Mouse (Mus musculus): ENCODE results near the gene Camk2g. TPM values are rescaled to one million over a fixed set of nuclear protein-coding genes. Genes with fewer than 3 reads are reported as not detected.

Camk2g gene
- polyA plus RNA-seq (2015; fragmentation: Nextera tagmentation; extraction: Ambion mirVana), result 149 and 180 TPM in 2 replicates

- Histone ChIP-seq H3K4me1 (ENCODE audit: control insufficient read depth, insufficient read depth, low read length) (peaks cover 24% of the 10 kb centered on the region), H3K27ac (ENCODE audit: low read length) (peak within 1 kb of the TSS; percentile 82), H3K4me2 (ENCODE audit: low read length) (peak within 1 kb of the TSS; percentile 58), H3K4me3 (ENCODE audit: low read depth, low read length) (peak within 1 kb of the TSS; percentile 87), H3K27me3 (ENCODE audit: control insufficient read depth, insufficient read depth, low read depth, low read length) (no peaks in the 10 kb centered on the region), H3K36me3 (ENCODE audit: control insufficient read depth, insufficient read depth, low read length) (peaks cover 3% of the 10 kb centered on the region; the same call in 1 of the 2 replicates), H3K9me3 (replicated peaks; ENCODE audit: control insufficient read depth, low read length, poor library complexity, severe bottlenecking) (no peaks in the 10 kb centered on the region), H3K9ac (ENCODE audit: low read depth, low read length) (peak within 1 kb of the TSS; percentile 78)
- ATAC-seq, result peak; percentile 90
- WGBS, result under 1% methylated on average over 34 of the region's 76 CpGs
Measured at GRCm38 (mm10) chr14:20793758-20794531, at the start of gene Camk2g. Camk2g (minus strand) TSS chr14:20794088.

- H3K36me3 ChIP-seq (ENCODE audit: control insufficient read depth, insufficient read depth, low read length), result no peaks in the 10 kb centered on the region
- WGBS, result 84% methylated on average over 3 of the region's 3 CpGs
Measured at GRCm38 (mm10) chr14:20842629-20843028, 48.7 kb upstream of the Camk2g start.

DNA sequence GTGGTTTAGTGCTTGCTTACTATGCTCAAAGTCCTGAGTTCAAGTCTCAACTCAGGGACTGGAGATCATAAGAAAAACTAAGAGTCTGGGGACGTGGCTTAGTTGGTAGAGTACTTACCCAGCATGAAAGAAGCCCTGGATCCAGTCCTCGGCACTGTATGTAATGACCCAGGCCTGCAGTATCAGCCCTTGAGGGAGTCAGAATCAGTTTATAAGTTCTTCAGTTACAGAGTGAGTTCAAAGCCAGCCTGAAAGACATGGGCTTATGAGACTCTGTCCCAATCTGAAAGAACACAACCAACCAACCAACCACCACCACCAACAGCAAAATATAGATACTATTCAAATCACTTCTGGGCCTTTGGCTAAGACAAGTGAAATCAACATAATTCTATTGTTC, 47.6 kb upstream of the Camk2g start:
- Histone ChIP-seq H3K9ac (ENCODE audit: low read depth, low read length) (no peak overlapping the region), H3K4me3 (ENCODE audit: low read depth, low read length) (no peak overlapping the region), H3K36me3 (ENCODE audit: control insufficient read depth, insufficient read depth, low read length) (no peaks in the 10 kb centered on the region), H3K4me1 (ENCODE audit: control insufficient read depth, insufficient read depth, low read length) (no peaks in the 10 kb centered on the region; the same call in 1 of the 2 replicates), H3K4me2 (ENCODE audit: low read length) (no peak overlapping the region), H3K27me3 (ENCODE audit: control insufficient read depth, insufficient read depth, low read depth, low read length) (no peaks in the 10 kb centered on the region), H3K9me3 (replicated peaks; ENCODE audit: control insufficient read depth, low read length, poor library complexity, severe bottlenecking) (no peaks in the 10 kb centered on the region), H3K27ac (ENCODE audit: low read length) (no peak overlapping the region)
- 74% methylated on average over 2 of the region's 2 CpGs for WGBS
- no peak for ATAC-seq

More at GRCm38 (mm10) chr14:20842629-20843028, 48.7 kb upstream of the Camk2g start:
- Histone ChIP-seq H3K4me3 (ENCODE audit: low read depth, low read length) (no peak overlapping the region), H3K9me3 (replicated peaks; ENCODE audit: control insufficient read depth, low read length, poor library complexity, severe bottlenecking) (no peaks in the 10 kb centered on the region), H3K9ac (ENCODE audit: low read depth, low read length) (no peak overlapping the region), H3K27ac (ENCODE audit: low read length) (no peak overlapping the region), H3K4me1 (ENCODE audit: control insufficient read depth, insufficient read depth, low read length) (no peaks in the 10 kb centered on the region), H3K4me2 (ENCODE audit: low read length) (no peak overlapping the region), H3K27me3 (ENCODE audit: control insufficient read depth, insufficient read depth, low read depth, low read length) (no peaks in the 10 kb centered on the region)
- no peak for ATAC-seq

DNA sequence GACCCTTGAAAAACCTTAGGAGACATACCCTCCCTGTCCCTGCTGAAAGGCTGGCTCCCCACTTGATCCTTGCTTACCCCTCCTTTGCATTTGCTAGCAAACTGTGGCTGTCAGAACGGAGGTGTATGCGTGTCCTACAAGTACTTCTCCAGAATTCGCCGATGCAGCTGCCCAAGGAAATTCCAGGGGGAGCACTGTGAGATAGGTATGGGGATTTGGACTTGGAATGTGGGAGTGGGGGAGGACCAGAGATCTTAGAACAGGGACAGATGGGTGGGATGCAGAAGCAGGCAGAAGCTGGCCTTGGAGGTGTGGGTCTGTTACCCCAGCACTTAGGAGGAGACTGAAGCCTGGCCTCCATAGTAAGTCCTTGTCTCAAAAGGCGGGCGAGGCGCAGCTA, 43.8 kb upstream of the Camk2g start:
- Histone ChIP-seq H3K4me1 (ENCODE audit: control insufficient read depth, insufficient read depth, low read length) (peaks cover 3% of the 10 kb centered on the region; the same call in 1 of the 2 replicates), H3K9me3 (replicated peaks; ENCODE audit: control insufficient read depth, low read length, poor library complexity, severe bottlenecking) (no peaks in the 10 kb centered on the region), H3K9ac (ENCODE audit: low read depth, low read length) (no peak overlapping the region), H3K36me3 (ENCODE audit: control insufficient read depth, insufficient read depth, low read length) (no peaks in the 10 kb centered on the region), H3K4me2 (ENCODE audit: low read length) (no peak overlapping the region), H3K4me3 (ENCODE audit: low read depth, low read length) (no peak overlapping the region), H3K27ac (ENCODE audit: low read length) (no peak overlapping the region), H3K27me3 (ENCODE audit: control insufficient read depth, insufficient read depth, low read depth, low read length) (no peaks in the 10 kb centered on the region)
- WGBS, result 74% methylated on average over 7 of the region's 7 CpGs
- ATAC-seq, result no peak

DNA sequence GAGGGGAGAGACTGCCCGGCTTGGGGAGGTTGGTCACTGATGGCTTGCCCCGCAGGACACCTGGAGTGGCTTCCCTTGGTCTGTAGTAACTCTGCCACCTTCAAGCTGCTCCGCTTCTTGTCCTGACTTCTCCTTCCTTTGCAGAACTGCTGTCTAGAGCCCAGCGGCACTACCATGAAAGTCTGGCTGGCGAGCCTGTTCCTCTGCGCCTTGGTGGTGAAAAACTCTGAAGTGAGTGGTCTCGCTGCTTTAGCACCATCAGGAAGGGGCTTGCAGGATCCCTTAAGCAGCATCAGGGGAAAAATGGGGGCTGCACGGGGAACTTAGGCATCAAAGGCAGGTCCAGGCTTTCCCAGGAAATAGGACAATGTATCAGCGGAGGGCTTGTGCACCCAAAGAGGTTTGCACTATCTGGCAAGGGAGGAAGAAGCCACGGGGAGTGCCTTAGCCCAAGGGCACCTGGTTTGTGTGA, 43.1 kb upstream of the Camk2g start:
- peaks cover 3% of the 10 kb centered on the region; the same call in 1 of the 2 replicates for H3K4me1 ChIP-seq (ENCODE audit: control insufficient read depth, insufficient read depth, low read length)
- H3K27ac ChIP-seq (ENCODE audit: low read length), result no peak overlapping the region
- WGBS, result 6% methylated on average over 10 of the region's 10 CpGs
- peak overlapping the region; percentile 68 for H3K9ac ChIP-seq (ENCODE audit: low read depth, low read length)
- H3K4me3 ChIP-seq (ENCODE audit: low read depth, low read length), result peak overlapping the region; percentile 48
- no peaks in the 10 kb centered on the region for H3K36me3 ChIP-seq (ENCODE audit: control insufficient read depth, insufficient read depth, low read length)
- H3K9me3 ChIP-seq (replicated peaks; ENCODE audit: control insufficient read depth, low read length, poor library complexity, severe bottlenecking), result no peaks in the 10 kb centered on the region
- peak; percentile 21; the same call in 1 of the 2 replicates for ATAC-seq
- H3K4me2 ChIP-seq (ENCODE audit: low read length), result peak overlapping the region; percentile 96
- H3K27me3 ChIP-seq (ENCODE audit: control insufficient read depth, insufficient read depth, low read depth, low read length), result no peaks in the 10 kb centered on the region

DNA sequence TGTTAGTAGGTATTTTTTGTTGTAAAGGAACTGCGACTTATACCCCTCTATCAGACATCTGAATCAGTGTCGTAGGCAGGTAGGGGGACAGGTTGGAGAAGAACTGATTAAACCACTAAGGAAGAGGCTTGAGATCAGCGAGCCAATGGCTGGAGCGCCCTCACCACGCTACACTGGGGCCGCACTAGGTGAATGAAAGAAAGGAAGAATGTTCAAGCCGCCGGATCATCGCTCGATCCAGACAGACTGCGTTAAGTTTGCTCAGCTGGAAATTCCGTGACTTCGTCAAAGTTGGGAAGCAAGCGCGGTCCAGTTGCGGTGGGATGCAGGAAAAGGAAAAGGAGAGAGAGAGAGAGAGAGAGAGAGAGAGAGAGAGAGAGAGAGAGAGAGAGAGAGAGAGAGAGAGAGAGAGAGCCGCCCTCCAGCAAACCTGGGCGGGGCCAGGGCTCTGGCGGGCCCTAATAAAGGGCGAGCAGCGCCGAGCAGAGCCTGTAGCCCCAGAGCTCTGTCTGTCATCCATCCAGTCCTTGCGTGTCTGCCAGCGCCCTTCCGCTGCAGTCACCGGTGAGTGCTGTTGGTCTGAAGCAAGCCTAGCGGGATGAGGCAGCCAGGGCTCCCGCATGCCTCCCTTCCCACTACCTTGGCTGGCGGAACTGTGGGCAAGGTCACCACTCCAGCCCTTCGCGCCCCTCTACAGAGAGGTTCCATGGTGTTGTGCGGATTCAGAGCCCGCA, 42.5 kb upstream of the Camk2g start, which contains the start of gene Plau:
TSS of gene Plau (plus strand) at position 490 of the 734 bp plus-strand sequence.
- peak; percentile 91 for ATAC-seq
- under 1% methylated on average over 32 of the region's 33 CpGs for WGBS

GRCm38 (mm10) chr14:20834136-20834535, 40.2 kb upstream of the Camk2g start:
- H3K4me1 ChIP-seq (ENCODE audit: control insufficient read depth, insufficient read depth, low read length), result peaks cover 3% of the 10 kb centered on the region; the same call in 1 of the 2 replicates
- H3K4me2 ChIP-seq (ENCODE audit: low read length), result no peak overlapping the region
- no peaks in the 10 kb centered on the region for H3K36me3 ChIP-seq (ENCODE audit: control insufficient read depth, insufficient read depth, low read length)
- no peak overlapping the region for H3K27ac ChIP-seq (ENCODE audit: low read length)
- no peak overlapping the region for H3K4me3 ChIP-seq (ENCODE audit: low read depth, low read length)
- no peak for ATAC-seq
- no peaks in the 10 kb centered on the region for H3K27me3 ChIP-seq (ENCODE audit: control insufficient read depth, insufficient read depth, low read depth, low read length)
- no peak overlapping the region for H3K9ac ChIP-seq (ENCODE audit: low read depth, low read length)
- 69% methylated on average over 7 of the region's 7 CpGs for WGBS
- no peaks in the 10 kb centered on the region for H3K9me3 ChIP-seq (replicated peaks; ENCODE audit: control insufficient read depth, low read length, poor library complexity, severe bottlenecking)

More for the DNA sequence above, 42.5 kb upstream of the Camk2g start, which contains the start of gene Plau:
- Histone ChIP-seq H3K4me3 (ENCODE audit: low read depth, low read length) (peak within 1 kb of the TSS; percentile 48), H3K36me3 (ENCODE audit: control insufficient read depth, insufficient read depth, low read length) (no peaks in the 10 kb centered on the region), H3K4me1 (ENCODE audit: control insufficient read depth, insufficient read depth, low read length) (peaks cover 3% of the 10 kb centered on the region; the same call in 1 of the 2 replicates), H3K27me3 (ENCODE audit: control insufficient read depth, insufficient read depth, low read depth, low read length) (no peaks in the 10 kb centered on the region), H3K4me2 (ENCODE audit: low read length) (peak within 1 kb of the TSS; percentile 96), H3K9ac (ENCODE audit: low read depth, low read length) (peak within 1 kb of the TSS; percentile 68), H3K9me3 (replicated peaks; ENCODE audit: control insufficient read depth, low read length, poor library complexity, severe bottlenecking) (no peaks in the 10 kb centered on the region), H3K27ac (ENCODE audit: low read length) (no peak within 1 kb of the TSS)

DNA sequence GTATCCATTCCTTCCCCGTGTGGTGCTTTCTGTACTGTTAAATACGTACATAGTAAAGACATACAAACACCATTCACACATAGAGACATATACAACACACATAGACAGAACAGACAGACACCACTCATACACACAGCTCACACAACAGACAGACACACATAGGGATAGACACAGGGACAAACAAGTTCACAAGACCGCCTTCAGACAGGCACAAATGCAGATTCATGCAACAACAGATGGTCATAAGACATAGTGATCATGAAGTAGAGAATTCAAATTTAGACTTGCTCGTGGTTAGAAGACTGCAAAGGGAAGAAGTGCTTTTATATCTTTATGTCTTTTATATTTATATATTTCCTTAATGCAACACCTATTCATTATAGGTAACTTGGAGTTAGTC, 39.6 kb upstream of the Camk2g start:
- no peak overlapping the region for H3K4me2 ChIP-seq (ENCODE audit: low read length)
- peaks cover 3% of the 10 kb centered on the region; the same call in 1 of the 2 replicates for H3K4me1 ChIP-seq (ENCODE audit: control insufficient read depth, insufficient read depth, low read length)
- H3K4me3 ChIP-seq (ENCODE audit: low read depth, low read length), result no peak overlapping the region
- no peaks in the 10 kb centered on the region for H3K9me3 ChIP-seq (replicated peaks; ENCODE audit: control insufficient read depth, low read length, poor library complexity, severe bottlenecking)
- no peak overlapping the region for H3K27ac ChIP-seq (ENCODE audit: low read length)
- H3K36me3 ChIP-seq (ENCODE audit: control insufficient read depth, insufficient read depth, low read length), result no peaks in the 10 kb centered on the region
- 88% methylated on average over 4 of the region's 4 CpGs for WGBS
- H3K27me3 ChIP-seq (ENCODE audit: control insufficient read depth, insufficient read depth, low read depth, low read length), result no peaks in the 10 kb centered on the region
- ATAC-seq, result no peak
- no peak overlapping the region for H3K9ac ChIP-seq (ENCODE audit: low read depth, low read length)

Measured in midbrain, embryonic 16.5 days (tissue).